Mouse (Mus musculus) limb, embryonic 14.5 days (tissue): ENCODE measurements around the gene Eng. TPM values are rescaled to one million over a fixed set of nuclear protein-coding genes. Genes with fewer than 3 reads are reported as not detected.

Experiments used
- ATAC-seq: fragments of 200-750 bp; cut with Nextera tagmentation; 2 replicates; pipeline ENCODE4 v1.8.0; 2017; ENCODE audit warnings: low read depth, moderate number of reproducible peaks, moderate TSS enrichment; ENCODE audit not compliant: low FRiP score
- DNase-seq: peaks from one replicate; pipeline ENCODE4 v3.0.0-alpha.2; 2015; ENCODE audit warnings: low spot score
- H3K27ac ChIP-seq: fragments of 300-500 bp; sonication (generic); replicated peaks from 2 replicates; pipeline ENCODE4 v1.5.1; 2014; ENCODE audit warnings: low read depth, mild to moderate bottlenecking, low read length, moderate library complexity, mixed read lengths
- H3K27me3 ChIP-seq: fragments of 300-500 bp; sonication (generic); 2 replicates; pipeline ENCODE4 v1.6.1; 2014; ENCODE audit warnings: low read length, mixed read lengths; ENCODE audit not compliant: control insufficient read depth, insufficient read depth
- H3K36me3 ChIP-seq: fragments of 300-500 bp; sonication (generic); 2 replicates; pipeline ENCODE4 v1.6.1; 2014; ENCODE audit warnings: mild to moderate bottlenecking, low read length, moderate library complexity, mixed read lengths; ENCODE audit not compliant: control insufficient read depth, insufficient read depth
- H3K4me1 ChIP-seq: fragments of 300-500 bp; sonication (generic); 2 replicates; pipeline ENCODE4 v1.6.1; 2014; ENCODE audit warnings: antibody characterized with exemption, low read length, mixed read lengths; ENCODE audit not compliant: control insufficient read depth, insufficient read depth
- H3K4me2 ChIP-seq: fragments of 300-500 bp; sonication (generic); replicated peaks from 2 replicates; pipeline ENCODE4 v1.6.1; 2014; ENCODE audit warnings: low read depth, mild to moderate bottlenecking, low read length, moderate library complexity; ENCODE audit not compliant: severe bottlenecking
- H3K4me3 ChIP-seq: fragments of 300-500 bp; sonication (generic); replicated peaks from 2 replicates; pipeline ENCODE4 v1.5.1; 2014; ENCODE audit warnings: low read length
- H3K9ac ChIP-seq: fragments of 300-500 bp; sonication (generic); 2 replicates; pipeline ENCODE4 v1.6.1; 2014; ENCODE audit warnings: mild to moderate bottlenecking, low read depth, low read length, moderate library complexity; ENCODE audit not compliant: severe bottlenecking
- H3K9me3 ChIP-seq: fragments of 300-500 bp; sonication (generic); 2 replicates; pipeline ENCODE4 v1.6.1; 2016; ENCODE audit warnings: low read length; ENCODE audit not compliant: control insufficient read depth
- POLR2A ChIP-seq: fragments of 200-500 bp; IDR thresholded peaks from 2 replicates; pipeline ENCODE4 v1.8.0; 2012; ENCODE audit warnings: inconsistent platforms, mild to moderate bottlenecking, moderate library complexity, borderline replicate concordance; ENCODE audit not compliant: insufficient read depth, insufficient read length; ENCODE audit errors: extremely low read depth
- WGBS: fragments of 180-500 bp; shearing (Covaris S2); extraction: QIAGEN DNeasy Blood & Tissue Kit; methylation state at CpG from one replicate; pipeline ENCODE4 v1.1.7; 2014; 5-methylcytosine and 5-hydroxymethylcytosine counted together
- polyA plus RNA-seq, 2 experiments: library from polyadenylated mRNA; depleted of rRNA in 1 of 2; stranded (reverse) in 1 of 2; unstranded in 1 of 2; fragments of >200 nt; fragmentation: Nextera tagmentation in 1 of 2; extraction: Ambion mirVana in 1 of 2; gene quantifications; 2 replicates each; pipeline versions ENCODE4 v1.2.1 to v1.2.3; 2012 to 2014

The Eng gene
- polyA plus RNA-seq, 2 experiments, result 49.3 to 61.4 TPM

DNA sequence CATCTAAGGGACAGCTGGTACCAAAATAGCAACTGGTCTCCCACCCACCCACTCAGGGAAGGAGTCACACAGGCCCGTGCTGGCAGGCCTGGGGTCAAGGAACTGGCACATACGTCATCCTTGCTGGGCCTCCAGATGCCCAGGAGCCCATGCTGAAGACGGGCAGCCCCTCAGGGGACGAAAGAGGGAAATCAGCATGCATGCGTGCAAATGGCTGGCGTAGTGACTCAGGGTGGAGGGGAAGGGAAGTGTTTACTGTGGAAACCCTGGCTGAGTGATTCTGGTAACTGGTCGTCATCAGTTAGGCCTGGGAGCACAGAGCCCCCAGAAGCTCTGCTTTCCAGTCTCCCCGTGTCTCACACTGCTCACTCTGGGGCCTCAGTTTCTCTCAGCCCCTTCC is 18.9 kb downstream of the Eng start:
- H3K27me3 ChIP-seq, result no peaks in the 10 kb centered on the region
- no peak overlapping the region for H3K27ac ChIP-seq
- ATAC-seq (no peak), DNase-seq (no peak)
- H3K9ac ChIP-seq, result no peak overlapping the region
- H3K4me1 ChIP-seq, result no peaks in the 10 kb centered on the region
- H3K9me3 ChIP-seq, result no peaks in the 10 kb centered on the region
- H3K4me2 ChIP-seq, result no peak overlapping the region
- H3K4me3 ChIP-seq, result no peak overlapping the region
- WGBS, result 74% methylated on average over 8 of the region's 8 CpGs
- TF ChIP-seq POLR2A, result no peak
- H3K36me3 ChIP-seq, result no peaks in the 10 kb centered on the region

DNA sequence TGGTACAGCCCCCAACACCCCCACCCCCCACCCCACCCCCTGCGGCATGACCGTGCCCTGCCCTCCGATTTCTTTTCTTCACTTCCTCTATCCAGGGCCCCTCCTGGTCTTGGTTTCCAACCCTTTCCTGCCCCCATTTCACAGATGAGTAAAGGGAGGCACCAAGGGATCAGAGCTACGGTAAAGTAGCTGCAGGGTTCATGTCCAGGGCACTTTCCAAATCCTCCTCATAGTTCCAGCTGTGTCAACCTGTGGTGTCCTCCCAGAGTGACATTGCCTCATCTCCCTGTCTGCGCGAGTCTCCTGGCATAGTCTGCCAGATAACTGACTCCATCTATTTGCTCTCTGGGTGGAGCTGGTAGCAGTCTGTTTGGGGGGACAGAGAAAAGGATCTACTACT is 19.5 kb downstream of the Eng start:
- Histone ChIP-seq H3K27me3 (no peaks in the 10 kb centered on the region), H3K27ac (no peak overlapping the region), H3K9me3 (no peaks in the 10 kb centered on the region), H3K4me2 (no peak overlapping the region), H3K9ac (no peak overlapping the region), H3K4me3 (no peak overlapping the region), H3K36me3 (no peaks in the 10 kb centered on the region), H3K4me1 (no peaks in the 10 kb centered on the region)
- ATAC-seq, result no peak
- 83% methylated on average over 6 of the region's 6 CpGs for WGBS
- no peak for TF ChIP-seq POLR2A
- DNase-seq, result no peak

DNA sequence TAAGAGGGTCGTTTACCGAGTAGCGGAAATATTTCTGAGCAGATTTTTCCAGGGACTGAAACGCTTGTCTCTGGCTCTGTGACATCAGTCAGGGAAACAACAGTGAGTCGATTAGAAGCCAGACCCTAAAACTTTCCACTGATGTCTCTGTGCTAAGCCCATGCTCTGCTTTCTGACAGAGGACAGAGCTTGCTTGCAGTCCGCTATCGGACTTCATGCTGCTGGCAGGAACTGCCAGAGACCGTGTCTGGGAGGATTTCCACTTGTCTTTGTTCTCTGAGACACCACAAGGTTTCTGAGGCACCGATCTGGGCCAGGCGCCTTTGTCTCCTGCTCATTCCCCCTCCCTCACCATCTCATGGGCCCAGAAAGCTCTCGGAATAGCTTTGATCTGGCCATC is 21.4 kb downstream of the Eng start:
- Histone ChIP-seq H3K4me3 (no peak overlapping the region), H3K4me2 (no peak overlapping the region), H3K9me3 (no peaks in the 10 kb centered on the region), H3K4me1 (no peaks in the 10 kb centered on the region), H3K9ac (no peak overlapping the region), H3K27me3 (no peaks in the 10 kb centered on the region), H3K27ac (0 out of 2 replicates have a peak overlapping the region, but pooled peaks have one; percentile 1), H3K36me3 (peaks cover 4% of the 10 kb centered on the region; the same call in 1 of the 2 replicates)
- DNase-seq (no peak), ATAC-seq (no peak)
- no peak for TF ChIP-seq POLR2A
- WGBS, result 45% methylated on average over 11 of the region's 11 CpGs

DNA sequence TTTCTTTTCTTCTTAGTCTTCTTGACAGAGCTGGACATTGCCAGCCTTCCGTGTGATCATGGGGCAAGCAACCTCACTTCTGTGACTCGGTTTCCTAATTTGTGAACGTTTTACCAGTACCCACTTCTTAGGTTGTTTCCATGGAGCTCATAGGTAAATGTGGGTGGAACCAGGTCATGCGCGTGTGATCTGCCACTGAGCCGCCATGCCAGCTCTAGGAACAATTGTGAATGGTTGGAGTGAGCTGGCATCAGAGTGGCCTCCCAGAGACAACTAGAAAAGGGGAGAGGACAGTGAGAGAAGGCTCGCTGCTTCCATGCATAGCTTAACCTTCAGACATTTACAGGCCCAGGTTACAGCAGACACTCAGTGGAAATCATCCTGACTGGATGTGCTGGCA is 21.8 kb downstream of the Eng start:
- Histone ChIP-seq H3K4me2 (no peak overlapping the region), H3K36me3 (peaks cover 4% of the 10 kb centered on the region; the same call in 1 of the 2 replicates), H3K4me3 (no peak overlapping the region), H3K27me3 (no peaks in the 10 kb centered on the region), H3K4me1 (no peaks in the 10 kb centered on the region), H3K9ac (no peak overlapping the region), H3K27ac (0 out of 2 replicates have a peak overlapping the region, but pooled peaks have one; percentile 1), H3K9me3 (no peaks in the 10 kb centered on the region)
- no peak for TF ChIP-seq POLR2A
- WGBS, result 94% methylated on average over 7 of the region's 7 CpGs
- DNase-seq (no peak), ATAC-seq (no peak)

GRCm38 (mm10) chr2:32669876-32670275 is 23.5 kb downstream of the Eng start:
- no peak overlapping the region for H3K4me2 ChIP-seq
- no peak overlapping the region for H3K9ac ChIP-seq
- ATAC-seq (no peak), DNase-seq (no peak)
- no peak for TF ChIP-seq POLR2A
- H3K27ac ChIP-seq, result no peak overlapping the region
- H3K27me3 ChIP-seq, result no peaks in the 10 kb centered on the region
- H3K9me3 ChIP-seq, result no peaks in the 10 kb centered on the region
- H3K4me1 ChIP-seq, result no peaks in the 10 kb centered on the region
- H3K36me3 ChIP-seq, result peaks cover 4% of the 10 kb centered on the region; the same call in 1 of the 2 replicates
- no peak overlapping the region for H3K4me3 ChIP-seq
- whole genome bisulfite sequencing, result 52% methylated on average over 3 of the region's 3 CpGs

- no peak overlapping the region for H3K27ac ChIP-seq
- TF ChIP-seq POLR2A, result no peak
- no peak for DNase-seq
- H3K4me2 ChIP-seq, result no peak overlapping the region
- no peak overlapping the region for H3K9ac ChIP-seq
- H3K4me3 ChIP-seq, result no peak overlapping the region
- no peak for ATAC-seq
- 87% methylated on average over 9 of the region's 9 CpGs for WGBS
- H3K4me1 ChIP-seq, result no peaks in the 10 kb centered on the region
- H3K9me3 ChIP-seq, result no peaks in the 10 kb centered on the region
- peaks cover 4% of the 10 kb centered on the region; the same call in 1 of the 2 replicates for H3K36me3 ChIP-seq
- H3K27me3 ChIP-seq, result no peaks in the 10 kb centered on the region
Observed at GRCm38 (mm10) chr2:32671147-32671546, 24.8 kb downstream of the Eng start.
